Mouse (Mus musculus) cerebral cortex, adult 2 months (tissue): Measurements from ENCODE around the gene Pth1r.

Experiments
- WGBS: fragments of 180-500 bp; shearing (Covaris S2); methylation state at CpG from one replicate; pipeline ENCODE4 v1.1.7; 2018; 5-methylcytosine and 5-hydroxymethylcytosine counted together

Gene Pth1r

DNA sequence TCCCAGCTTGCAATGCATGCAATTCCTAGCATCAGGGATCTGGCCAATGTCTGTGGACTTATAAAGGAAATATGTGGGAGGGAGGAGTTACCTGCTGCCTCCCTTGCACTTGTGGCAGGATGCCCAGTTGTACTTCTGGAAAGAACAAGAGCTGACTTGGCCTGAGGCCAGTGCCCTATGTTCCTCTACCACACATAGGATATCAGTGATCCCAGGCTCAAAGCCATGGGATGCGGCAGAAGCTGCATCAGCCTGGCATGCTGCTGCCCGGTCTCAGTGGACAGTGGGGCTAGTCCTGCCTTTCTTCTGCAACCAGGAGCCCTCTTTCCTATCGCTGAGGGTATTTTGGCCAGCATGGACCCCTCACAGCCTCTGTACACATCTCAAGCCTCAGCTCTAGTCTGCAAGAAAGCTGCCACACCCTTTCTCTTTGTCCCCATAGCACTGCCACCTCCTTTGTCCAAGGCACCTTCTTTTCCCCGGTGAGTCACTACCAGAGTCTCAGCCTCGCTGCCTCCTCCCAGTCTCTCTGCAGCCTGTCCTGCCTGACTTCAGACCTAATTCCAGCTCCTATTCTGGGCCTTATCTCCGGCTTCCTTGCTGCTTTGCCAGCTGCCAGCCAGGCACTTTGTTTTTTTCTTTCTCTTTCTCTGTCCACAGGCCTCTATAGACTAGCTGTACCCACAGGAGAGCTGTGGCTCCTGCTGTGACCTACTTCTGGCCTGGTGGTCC lies 62.7 kb downstream of the Pth1r start:
- 17% methylated on average over 6 of the region's 6 CpGs for WGBS

DNA sequence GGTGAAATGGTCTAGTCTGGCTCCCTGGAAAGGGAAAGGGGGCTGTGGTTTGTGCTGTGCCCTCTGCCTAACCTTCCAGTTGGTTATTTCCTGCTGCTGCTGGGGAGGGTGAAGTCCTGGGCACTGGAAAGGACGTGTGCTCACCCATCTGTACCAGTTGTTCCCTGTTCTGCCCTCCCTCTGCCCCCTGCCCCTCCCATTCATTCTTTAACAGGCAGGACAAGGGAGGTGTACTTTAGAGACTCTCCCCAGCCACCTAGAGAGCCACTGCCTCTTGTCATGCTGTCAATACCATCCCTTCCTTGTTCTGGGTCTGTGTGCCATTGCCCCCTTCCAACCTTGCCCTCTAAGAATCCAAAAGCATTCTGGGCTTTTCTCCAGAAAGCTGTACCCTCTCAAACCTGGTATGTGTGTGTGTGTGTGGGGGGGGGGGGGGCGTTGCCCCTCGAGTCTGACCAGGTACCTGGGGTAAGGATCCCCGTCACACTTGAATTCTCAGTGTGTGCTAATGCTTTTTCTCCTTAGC lies 63.3 kb downstream of the Pth1r start:
- 35% methylated on average over 4 of the region's 4 CpGs for WGBS

DNA sequence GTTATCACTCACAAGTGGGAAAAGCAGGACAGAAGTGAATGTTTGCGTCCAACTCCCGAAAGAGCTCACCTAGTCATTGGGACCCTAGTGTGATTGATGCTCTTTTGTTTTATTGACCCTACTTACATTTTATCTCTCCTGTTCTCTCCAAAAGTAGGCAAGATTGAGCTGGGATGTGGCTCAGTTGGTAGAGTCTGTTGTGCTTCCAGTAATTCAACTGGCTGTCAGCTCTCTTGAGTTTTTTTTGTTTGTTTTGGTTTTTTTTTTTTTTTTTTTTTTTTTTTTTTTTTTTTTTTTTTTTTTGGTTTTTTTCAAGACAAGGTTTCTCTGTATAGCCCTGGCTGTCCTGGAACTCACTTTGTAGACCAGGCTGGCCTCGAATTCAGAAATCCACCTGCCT lies 64.2 kb downstream of the Pth1r start:
- WGBS: 85% methylated on average over 3 of the region's 3 CpGs

DNA sequence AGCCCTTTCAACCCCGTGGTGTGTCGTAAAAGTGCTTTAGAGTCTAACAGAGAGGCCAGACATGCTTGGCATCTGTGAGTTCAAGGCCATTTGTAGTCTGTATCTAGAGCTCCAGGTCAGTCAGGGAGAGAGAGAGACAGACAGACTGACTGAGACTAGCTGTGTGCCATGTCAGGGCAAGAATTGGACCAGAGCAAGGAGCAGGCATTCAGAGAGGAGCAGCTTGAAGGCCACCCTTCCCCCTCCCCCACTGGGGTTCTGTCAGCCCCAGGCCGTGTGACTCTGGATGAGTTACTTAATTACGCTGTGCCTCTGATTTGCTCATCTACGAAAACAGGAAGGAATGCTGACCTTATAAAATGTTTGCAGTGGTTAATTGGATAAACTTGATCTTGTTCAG lies 64.7 kb downstream of the Pth1r start:
- 49% methylated on average over 5 of the region's 5 CpGs for WGBS

DNA sequence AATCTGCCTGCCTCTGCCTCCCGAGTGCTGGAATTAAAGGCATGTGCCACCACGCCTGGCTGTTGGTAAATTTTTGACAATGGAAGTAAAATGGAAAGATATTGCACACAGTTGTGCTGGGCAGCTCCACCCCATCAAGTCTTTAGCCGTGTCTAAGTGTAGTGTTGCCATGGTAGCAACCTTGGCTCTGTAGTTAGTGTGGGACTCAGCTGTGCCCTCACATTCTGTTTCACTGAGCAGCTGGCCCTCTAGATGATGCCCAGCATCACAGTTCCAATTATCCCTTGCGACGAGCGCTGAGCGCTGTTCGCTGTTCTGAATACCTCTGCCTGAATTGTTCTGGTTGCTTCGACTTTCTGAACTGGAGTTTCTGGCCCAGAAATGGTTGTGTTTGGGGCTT lies 65.1 kb downstream of the Pth1r start:
- 34% methylated on average over 9 of the region's 9 CpGs for WGBS

DNA sequence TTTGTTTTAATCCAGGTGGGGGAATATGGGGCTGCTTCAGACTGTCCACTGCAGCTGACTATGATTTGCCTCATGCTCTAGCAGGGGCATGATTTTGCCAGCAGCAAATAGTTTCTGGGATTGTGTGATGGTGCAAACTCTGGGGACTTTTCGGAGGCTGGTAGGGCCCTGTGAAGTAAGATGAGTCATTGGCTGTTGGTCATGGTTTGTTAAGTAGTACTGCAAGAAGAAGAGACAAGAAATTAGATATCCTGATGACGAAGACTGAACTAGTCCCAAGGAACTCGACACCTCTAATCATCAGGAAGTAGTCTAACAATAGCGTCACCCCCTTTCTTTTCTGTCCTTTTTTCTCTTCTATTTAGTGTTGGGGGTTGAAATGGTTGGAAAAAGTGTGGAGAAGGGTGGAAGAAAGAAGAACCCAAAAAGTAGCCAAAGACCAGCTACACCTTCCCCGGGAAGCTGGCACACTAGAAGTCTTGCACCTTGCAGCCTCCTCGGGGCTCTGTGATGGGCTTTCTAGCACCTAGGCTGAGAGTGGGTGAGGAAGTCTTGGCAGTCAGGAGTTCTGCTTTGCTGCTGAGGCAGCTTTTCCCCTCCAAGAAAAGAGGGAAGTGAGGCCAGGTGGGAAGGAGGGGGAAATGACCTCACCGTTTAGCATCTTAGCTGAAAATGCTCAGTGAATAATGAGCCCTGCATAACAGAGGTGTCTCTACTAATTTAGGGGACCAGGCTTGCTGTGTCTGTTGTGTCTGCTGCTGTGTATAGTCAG lies 66.0 kb downstream of the Pth1r start:
- 57% methylated on average over 7 of the region's 7 CpGs for WGBS

DNA sequence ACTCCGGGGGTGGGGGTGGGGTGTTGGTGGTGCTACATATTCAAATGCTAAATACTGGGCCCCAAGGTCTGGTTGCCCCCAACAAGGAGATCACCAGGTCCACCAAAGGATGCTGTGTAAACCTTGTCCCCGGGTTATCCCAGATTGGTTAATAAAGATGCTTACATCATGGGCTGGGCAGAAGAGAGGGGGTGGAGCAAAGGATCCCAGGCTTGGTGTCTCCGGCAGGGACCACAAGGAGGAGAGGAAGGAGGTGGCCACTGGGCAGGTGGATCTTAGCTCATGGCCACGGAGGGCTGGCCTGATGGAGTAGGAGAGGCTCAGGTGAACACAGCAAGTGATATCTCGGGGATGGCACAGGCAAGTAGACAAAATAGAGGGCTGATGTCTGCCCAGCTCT lies 68.1 kb downstream of the Pth1r start:
- 74% methylated on average over 5 of the region's 5 CpGs for WGBS

DNA sequence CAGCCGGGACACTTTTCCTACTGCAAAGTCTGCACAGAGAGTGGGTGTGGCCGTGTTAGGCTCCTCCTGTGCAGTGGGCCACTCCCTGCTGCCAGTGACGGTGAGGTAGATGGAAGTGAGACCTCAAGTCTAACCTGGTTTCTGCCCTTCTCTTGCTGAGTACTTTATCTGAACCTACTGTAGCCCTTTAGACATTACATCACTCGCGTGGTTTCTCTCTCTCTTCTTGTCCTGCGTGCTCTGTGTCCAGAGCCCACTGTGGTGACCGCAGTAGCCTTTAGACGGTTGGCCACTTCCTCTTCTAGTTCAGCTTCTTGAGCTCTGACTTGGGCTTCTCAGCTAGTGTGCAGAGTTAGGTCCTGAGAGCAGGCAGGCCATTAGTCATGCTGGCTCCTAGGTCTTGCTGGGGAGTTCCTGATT lies 70.4 kb downstream of the Pth1r start:
- WGBS: 85% methylated on average over 8 of the region's 8 CpGs

DNA sequence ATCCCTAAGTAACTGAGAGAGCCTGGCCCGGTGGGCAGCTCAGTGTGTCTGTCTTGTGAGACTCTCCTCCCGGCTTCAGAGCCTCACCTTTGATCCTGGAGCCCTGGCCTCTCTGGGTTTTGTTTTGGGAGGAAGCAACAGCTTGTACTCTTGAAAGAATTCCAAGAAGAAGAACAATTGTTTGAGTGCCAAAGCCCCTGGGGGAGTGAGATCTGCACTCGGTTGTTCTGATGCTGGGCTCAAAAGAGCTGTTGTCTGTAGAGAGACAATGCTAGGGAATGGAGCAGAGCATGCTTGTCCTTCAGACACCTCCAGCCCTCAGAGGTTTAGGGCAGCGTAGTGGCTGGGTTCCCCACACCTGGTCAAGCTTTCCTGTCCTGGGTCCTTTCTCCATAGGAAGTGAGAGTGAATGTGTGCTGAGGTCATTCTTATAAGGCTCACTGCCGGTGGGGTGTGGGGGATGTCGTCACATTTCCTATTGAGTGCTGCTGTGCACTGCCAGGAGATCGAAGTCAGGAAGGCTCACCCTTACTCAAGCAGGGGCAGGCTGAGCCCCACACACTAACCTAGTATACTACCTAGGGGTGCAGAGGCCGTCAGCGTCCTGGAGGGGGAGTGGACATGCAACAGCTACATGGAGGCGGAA lies 73.7 kb downstream of the Pth1r start:
- WGBS: 47% methylated on average over 10 of the region's 10 CpGs

DNA sequence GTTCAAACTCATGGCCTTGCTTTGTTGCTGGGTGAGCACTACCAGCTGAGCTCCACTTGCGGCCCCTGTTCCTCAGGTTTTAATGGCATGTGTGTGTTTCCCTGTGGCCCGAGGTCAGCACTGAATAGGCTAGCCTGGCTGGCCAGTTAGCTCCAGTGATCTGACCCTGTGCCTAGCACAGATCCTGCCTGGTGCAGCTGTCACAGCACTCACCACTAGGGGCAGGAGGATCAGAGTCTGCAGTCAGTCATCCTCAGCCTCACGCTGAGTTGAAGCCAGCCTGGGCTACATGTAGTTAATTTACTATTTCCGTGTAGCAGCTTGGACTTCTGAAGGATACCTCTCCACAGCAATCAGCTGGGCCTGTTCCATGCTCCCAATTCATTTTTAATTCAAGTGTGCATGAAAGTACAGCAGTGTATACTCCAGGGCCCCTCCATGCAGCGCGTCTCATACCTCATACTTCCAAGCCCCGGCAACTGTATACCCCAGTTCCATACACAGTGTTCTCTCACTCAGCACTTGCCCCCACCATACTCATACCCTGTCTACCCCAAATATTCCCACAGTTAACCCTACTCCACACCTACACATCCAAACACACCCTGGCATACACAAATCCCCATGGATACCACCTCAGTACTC lies 74.4 kb downstream of the Pth1r start:
- WGBS: 58% methylated on average over 7 of the region's 7 CpGs
